Mouse (Mus musculus) neural tube, embryonic 10.5 days (tissue): ENCODE measurements at regions not wholly inside any gene's neighbourhood (a gene's known extent, or its start where the extent isn't known, plus 50 kb on each side); places are given as distances from the start of the nearest gene placed in this dataset.

Experiments used
- DNase-seq: peaks from one replicate; pipeline ENCODE4 v3.0.0-alpha.2; 2017; ENCODE audit warnings: low spot score; ENCODE audit errors: extremely low spot score

GRCm38 (mm10) chr15:57543985-57544384, 66.6 kb upstream of the Slc22a22 start:
- no peak for DNase-seq

- DNase-seq = no peak
These were observed 65.2 kb upstream of the Slc22a22 start for GRCm38 (mm10) chr15:57542630-57543029.

- DNase-seq = no peak
These were observed 58.1 kb upstream of the Slc22a22 start for GRCm38 (mm10) chr15:57535514-57535913.
